Mouse (Mus musculus) cerebellum, postnatal 25 days (tissue): ENCODE measurements around the gene Lclat1.

Source experiments
- DNase-seq, 2 experiments: peaks; one replicate each; pipeline ENCODE4 v3.0.0; 2021; ENCODE audit warnings: mixed read lengths in 2 of 2

Lclat1 gene

GRCm38 (mm10) chr17:73203642-73204332, 96.0 kb downstream of the Lclat1 start:
- no peak for DNase-seq

- DNase-seq: no peak
Measured at GRCm38 (mm10) chr17:73210960-73211531, 103.3 kb downstream of the Lclat1 start.

DNA sequence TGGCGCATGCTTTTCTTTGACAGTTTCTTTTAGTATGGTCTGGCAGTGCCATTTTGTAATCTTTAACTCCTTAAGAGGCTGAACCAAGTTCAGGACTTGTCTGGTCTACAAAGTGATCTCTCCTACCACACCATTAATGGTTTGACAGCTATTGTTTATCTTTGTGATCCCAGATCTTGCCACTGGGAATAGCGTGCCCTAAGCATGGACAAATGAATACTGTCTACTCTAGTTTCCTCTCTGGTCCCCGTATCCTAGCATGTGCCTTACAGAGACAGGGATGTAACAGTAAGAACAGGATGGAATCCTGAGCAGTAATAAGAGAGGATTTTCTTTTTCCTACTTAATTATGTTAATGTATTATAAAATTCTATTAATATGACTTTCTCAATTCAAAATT, 105.0 kb downstream of the Lclat1 start:
- DNase-seq: no peak

GRCm38 (mm10) chr17:73213187-73213586, 105.4 kb downstream of the Lclat1 start:
- no peak for DNase-seq

DNA sequence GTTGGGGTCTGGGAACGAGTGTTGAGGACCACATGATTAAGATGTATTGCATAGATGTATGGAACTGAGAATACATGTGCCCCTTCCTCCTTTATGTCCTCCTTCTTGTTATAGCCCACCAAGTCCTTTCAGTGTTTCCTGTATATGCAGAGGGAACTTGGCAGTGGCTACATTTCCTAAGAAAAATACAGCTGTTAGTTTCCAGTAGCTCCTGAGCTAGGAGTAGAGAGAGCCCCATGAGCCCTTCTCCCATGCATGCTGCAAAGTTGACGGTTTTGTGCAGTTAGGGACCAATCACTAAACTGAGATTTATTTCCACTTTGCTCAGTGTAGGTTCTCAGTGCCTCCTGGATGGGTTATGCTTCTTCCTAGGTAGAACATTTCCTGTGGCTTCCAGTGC, 105.9 kb downstream of the Lclat1 start:
- no peak for DNase-seq

- DNase-seq: no peak
Measured at GRCm38 (mm10) chr17:73217274-73217673, 109.5 kb downstream of the Lclat1 start.

- DNase-seq: no peak
Measured at GRCm38 (mm10) chr17:73220746-73221145, 113.0 kb downstream of the Lclat1 start.

GRCm38 (mm10) chr17:73222077-73222476, 114.3 kb downstream of the Lclat1 start:
- peak in 1 of 2 experiments; percentile 17 for DNase-seq

DNA sequence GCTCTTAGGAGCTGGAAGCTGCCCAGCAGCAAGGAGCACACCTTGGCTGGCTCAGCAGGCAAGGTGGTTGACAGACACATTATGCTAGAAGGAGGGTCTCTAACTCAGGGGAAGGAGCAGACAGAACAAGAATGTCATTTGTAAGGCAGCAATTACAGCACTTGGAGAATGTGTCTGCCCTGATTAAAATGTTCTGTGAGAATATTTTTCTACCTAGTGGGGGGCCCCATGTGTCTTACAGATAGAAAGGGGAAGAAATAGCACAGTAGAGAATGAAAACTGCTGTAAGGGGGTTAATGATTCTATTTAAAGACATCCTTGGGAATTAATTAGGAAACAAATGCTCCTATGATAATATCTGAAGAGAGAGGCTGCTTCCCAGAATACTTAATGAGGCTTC, 117.7 kb downstream of the Lclat1 start:
- no peak for DNase-seq

GRCm38 (mm10) chr17:73225996-73226395, 118.2 kb downstream of the Lclat1 start:
- DNase-seq: no peak

- DNase-seq: no peak
Measured at GRCm38 (mm10) chr17:73226595-73226994, 118.8 kb downstream of the Lclat1 start.

GRCm38 (mm10) chr17:73227361-73227760, 119.6 kb downstream of the Lclat1 start:
- no peak for DNase-seq

DNA sequence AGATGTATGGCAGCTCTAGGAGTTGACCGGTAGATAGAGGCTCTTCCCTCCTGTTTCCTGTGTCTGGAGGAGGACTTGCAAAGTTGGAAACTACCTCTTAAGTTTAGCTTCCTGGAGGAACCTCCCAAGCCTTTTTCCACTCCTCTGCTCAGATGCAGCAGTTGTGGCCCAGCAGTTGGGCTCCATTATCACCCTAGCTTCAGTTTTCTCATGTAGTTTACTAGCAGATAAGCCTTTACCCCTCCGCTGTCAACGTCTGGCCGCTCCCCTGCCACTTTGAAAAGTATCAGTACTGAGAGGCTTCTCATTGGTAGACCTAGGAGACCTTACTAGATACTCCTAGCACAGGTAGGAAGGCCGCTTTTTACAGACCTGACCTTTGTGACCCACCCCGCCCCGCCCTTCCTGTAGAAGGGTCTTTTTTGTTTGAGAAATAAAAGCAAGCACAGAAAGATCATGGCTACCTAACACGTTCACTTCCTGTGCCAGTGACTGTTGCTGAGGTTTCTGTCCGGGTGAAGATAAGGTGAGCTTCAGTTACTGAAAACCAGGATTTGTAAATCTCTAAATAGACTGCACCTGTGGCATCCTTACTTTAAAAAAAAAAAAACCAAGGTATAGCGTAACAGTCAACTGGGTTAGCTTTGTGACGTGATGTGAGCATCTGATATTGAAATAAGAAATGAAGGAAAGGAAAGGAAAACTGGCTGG, 121.8 kb downstream of the Lclat1 start:
- DNase-seq: no peak

DNA sequence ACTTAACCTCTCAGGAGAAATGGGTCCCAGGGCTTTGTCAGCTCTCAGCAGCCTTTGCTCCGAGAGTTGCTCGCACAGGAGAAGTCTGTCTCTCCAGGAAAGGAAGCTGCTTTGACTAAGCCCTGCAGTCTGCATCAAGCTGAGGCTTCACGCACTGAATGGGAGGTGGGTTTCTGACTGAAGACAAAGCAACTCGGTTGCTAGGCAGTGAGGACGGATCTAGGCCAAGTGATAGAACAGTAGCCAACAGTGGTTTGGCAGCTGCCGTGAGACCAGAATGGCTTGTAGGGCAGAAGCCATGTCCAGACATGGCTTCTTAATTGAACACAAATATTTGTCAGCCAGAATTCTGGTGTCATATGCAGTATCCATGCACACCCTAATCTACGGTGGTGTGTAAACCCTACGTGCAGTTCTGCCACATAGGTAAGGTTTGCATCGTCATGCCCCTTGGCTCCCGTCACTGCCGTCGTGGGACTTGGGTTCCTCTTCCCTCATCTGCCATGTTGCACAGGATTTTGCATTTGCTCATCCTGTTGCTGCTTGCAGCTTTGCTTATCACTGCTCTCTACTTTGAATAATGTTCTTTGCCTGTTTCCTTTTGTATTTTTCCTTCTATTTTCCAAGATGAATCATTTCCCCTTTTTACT, 122.7 kb downstream of the Lclat1 start:
- no peak for DNase-seq

GRCm38 (mm10) chr17:73231337-73231736, 123.6 kb downstream of the Lclat1 start:
- DNase-seq: no peak

GRCm38 (mm10) chr17:73232593-73232992, 124.8 kb downstream of the Lclat1 start:
- DNase-seq: no peak

DNA sequence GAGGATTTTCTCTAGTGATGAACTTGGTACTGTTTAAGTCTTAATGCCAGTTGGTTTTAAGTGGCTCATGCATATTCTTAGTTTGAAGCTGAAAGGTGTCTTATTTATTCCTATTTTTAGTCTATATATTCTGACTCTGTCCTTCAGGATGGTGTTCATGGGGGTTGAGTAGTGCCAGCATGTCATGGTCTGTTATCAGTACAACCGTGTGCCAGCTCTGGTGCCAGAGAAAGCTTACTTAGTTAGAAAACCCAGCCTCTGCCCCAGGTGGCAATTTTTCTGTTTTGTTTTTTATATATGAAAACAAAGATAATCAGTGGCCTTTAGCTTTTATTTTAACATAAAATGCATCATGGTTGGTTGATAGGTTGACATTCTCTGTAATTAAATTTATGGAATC, 126.2 kb downstream of the Lclat1 start:
- no peak for DNase-seq

DNA sequence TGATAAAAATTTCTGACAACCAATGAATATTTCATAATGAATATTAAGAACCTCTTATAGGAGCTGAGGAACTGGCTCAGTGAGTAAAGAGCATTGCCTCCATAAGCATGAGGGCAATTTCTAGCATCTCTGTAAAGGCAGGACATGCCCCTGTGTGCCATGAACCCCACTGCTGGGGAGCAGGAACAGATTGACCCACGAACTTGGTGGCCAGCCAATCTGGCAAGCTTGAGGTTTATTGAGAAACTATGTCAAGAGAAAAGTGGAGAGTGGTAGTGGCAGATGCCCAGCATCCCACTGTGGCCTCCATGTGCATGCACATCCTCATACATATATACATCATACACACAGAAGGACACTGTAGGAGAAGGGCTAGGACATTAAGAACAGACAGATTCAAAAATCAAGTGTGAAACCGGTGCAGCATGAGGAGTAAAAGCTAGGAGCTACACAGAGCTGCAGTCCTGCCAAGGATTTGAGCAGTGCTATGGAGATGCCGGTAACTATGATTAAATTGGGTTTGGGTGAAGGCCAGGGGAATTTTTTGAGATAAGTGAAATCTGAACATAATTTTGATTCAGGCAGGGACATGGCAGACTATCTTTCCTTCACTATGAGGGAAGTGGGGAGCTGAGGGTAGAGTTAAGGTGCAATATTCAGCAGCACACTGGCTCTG, 129.5 kb downstream of the Lclat1 start:
- DNase-seq: peak; percentile 58 to 72

DNA sequence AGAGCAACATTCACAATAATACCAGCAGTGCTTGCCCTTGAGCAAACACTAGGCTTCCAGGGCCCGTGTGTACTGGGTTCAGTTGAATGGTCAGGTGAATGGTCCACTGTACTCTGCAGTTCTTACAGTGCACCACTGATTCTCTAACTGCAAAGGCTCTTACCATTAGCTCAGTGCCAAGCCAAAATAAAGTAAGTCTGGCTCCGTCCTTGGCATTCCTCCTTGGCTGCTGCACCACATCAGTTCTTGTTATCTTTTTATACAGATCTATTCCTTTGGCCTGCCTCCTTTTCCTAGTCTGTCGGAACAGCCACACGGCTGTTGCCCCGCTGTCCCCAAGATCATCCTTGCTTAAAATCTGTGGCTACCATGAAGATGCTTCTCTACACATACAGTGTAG, 130.7 kb downstream of the Lclat1 start:
- no peak for DNase-seq

DNA sequence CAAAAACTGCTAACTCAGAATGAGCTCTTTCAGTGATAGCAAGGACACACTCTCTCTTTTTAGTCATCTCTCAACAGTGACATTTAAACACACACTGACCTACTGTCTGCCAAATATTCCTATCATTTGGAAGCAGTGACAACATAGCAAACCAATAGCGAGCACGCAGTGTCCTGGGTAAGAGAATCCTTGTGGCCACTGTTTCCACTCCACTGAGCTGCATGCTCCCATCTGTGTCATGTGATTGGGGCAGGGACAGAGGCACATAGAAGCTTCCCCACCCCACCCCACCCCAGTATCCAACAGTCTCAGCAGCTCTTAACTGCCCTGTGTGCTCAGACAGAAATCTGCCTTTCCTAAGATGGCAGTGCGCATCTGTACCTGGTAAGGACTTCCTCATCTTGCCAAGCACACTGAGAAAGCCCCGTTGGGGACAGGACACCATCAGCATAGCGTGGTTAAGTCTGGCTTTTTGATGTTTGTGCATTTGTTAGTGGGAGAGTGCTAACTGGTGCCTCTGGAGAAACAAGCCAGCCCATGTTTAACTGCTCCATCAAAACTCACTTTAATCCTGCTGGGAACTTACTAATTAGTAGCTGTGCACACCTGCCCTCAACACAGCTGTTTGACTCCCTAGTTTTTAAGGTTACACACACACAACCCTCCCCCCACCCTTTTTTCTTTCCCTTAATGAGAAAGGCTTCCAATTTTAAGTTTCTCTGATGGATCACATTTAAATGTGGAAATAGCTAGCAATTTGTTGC, 133.5 kb downstream of the Lclat1 start:
- DNase-seq: no peak

GRCm38 (mm10) chr17:73243676-73244075, 135.9 kb downstream of the Lclat1 start:
- no peak for DNase-seq

DNA sequence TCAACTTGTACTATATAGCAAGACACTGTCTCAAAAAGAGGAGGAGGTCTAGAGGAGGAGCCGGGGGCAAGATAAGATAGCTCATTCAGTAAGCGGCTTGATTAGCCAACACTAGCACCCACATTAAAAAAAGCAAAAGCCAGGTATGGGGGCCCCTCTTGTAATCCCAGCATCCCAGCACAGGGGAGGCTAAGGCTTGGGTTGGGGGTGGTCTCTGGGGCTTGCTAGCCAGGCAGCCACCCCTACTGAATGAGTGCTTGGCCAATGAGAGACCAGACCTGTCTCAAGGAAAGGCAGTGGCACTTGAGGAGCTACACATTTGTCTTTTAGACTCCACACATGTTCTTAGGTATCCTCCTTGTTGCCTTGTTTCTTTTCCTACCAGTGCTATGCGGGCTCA, 136.8 kb downstream of the Lclat1 start:
- no peak for DNase-seq
